ENCODE assay signal across 27 mouse cellular contexts in genomic region chr3:81963768-81964167, GRCm38 (mm10). TPM values are rescaled to one million over a fixed set of nuclear protein-coding genes. Genes with fewer than 3 reads are reported as not detected.
DNase-seq lines count a peak whose midpoint lies in the region; ATAC-seq and TF ChIP-seq lines count a peak whose summit lies in the region.
"Had no signal": no experiment of that assay in that cellular context is flagged by ENCODE, and none has a peak within 500 bp of the region (broad histone marks: within the 10 kb centered on the region; RNA-seq: fewer than 3 reads in every experiment).

No protein-coding gene starts in this region.

- DNase-seq in liver, adult 2 months (ENCODE audit: extremely low read depth, low read depth, low spot score), result peak; percentile 41
- DNase-seq in liver, embryonic 11.5 days (ENCODE audit: low spot score), result no peak
- DNase-seq in cerebellum, adult 9-10 months, result peak; percentile 44
- DNase-seq in thymus, postnatal 25 days, result no peak
- DNase-seq in right cerebral cortex, postnatal 4 days, result no peak
- DNase-seq in thymus, postnatal 36 days, result no peak
- DNase-seq: adrenal gland, postnatal 36 days; embryo, embryonic 11 days; heart, adult 18-20 months; left cerebral cortex, postnatal 4 days; liver; lung, adult 18-20 months; right cerebral cortex, adult 18-20 months had no signal

- H3K27me3 ChIP-seq in liver, adult 2 months (ENCODE audit: control insufficient read depth, insufficient read depth, low read length), result no peaks in the 10 kb centered on the region
- H3K27me3 ChIP-seq in liver, embryonic 11.5 days (replicated peaks; ENCODE audit: control insufficient read depth, insufficient read depth, low read length), result no peaks in the 10 kb centered on the region
- H3K27me3 ChIP-seq: heart, embryonic 13.5 days; intestine, embryonic 15.5 days had no signal

- no peak overlapping the region for H3K9ac ChIP-seq in liver, adult 2 months (ENCODE audit: low read depth, low read length)
- no peak overlapping the region for H3K9ac ChIP-seq in liver, embryonic 11.5 days (ENCODE audit: low read depth, low read length)
- H3K9ac ChIP-seq: heart, embryonic 13.5 days; hindbrain, embryonic 14.5 days; intestine, embryonic 15.5 days had no signal

- peaks cover 8% of the 10 kb centered on the region; the same call in 1 of the 2 replicates for H3K4me1 ChIP-seq in liver, adult 2 months (ENCODE audit: control insufficient read depth, insufficient read depth, low read length)
- H3K4me1 ChIP-seq in liver, embryonic 11.5 days (replicated peaks; ENCODE audit: control insufficient read depth, insufficient read depth, low read length), result no peaks in the 10 kb centered on the region
- H3K4me1 ChIP-seq: heart, embryonic 13.5 days; intestine, embryonic 15.5 days had no signal

- no peak for TF ChIP-seq CTCF in liver, adult 2 months (IDR thresholded peaks at IDR 0.05; ENCODE audit: low read depth, low read length)

- H3K9me3 ChIP-seq in liver, embryonic 11.5 days (ENCODE audit: control insufficient read depth, low read length), result no peaks in the 10 kb centered on the region
- H3K9me3 ChIP-seq: heart, embryonic 13.5 days; intestine, embryonic 15.5 days had no signal

- ATAC-seq in liver, embryonic 11.5 days (replicated peaks; ENCODE audit: low FRiP score), result no peak
- peak; percentile 77 to 85 for ATAC-seq in hematopoietic stem cell, adult 5-6 weeks (replicated peaks in 1 of 2; ENCODE audit: insufficient read depth in 1 of 2, low FRiP score in 2 of 2, low TSS enrichment in 1 of 2, low read depth in 1 of 2, poor library complexity in 2 of 2, severe bottlenecking in 2 of 2)
- ATAC-seq: forebrain, embryonic 16.5 days; intestine, embryonic 15.5 days had no signal

- H3K4me2 ChIP-seq in liver, embryonic 11.5 days, result no peak overlapping the region
- H3K4me2 ChIP-seq: heart, embryonic 13.5 days; hindbrain, embryonic 14.5 days; intestine, embryonic 15.5 days; midbrain, embryonic 11.5 days had no signal

- no peaks in the 10 kb centered on the region for H3K79me2 ChIP-seq in liver, adult 2 months (ENCODE audit: control insufficient read depth, insufficient read depth, low read length)

- TF ChIP-seq POLR2A in liver, adult 2 months (IDR thresholded peaks at IDR 0.05; ENCODE audit: extremely low read depth, insufficient read depth, low read length), result no peak

- peaks cover 71% of the 10 kb centered on the region for H3K36me3 ChIP-seq in liver, adult 2 months (ENCODE audit: control insufficient read depth, insufficient read depth, low read length)
- no peaks in the 10 kb centered on the region for H3K36me3 ChIP-seq in liver, embryonic 11.5 days (ENCODE audit: control insufficient read depth, insufficient read depth, low read length)
- H3K36me3 ChIP-seq: heart, embryonic 13.5 days; intestine, embryonic 15.5 days had no signal

- no peak overlapping the region for H3K27ac ChIP-seq in liver, adult 2 months (replicated peaks; ENCODE audit: insufficient read depth, low read depth, low read length)
- H3K27ac ChIP-seq in liver, embryonic 11.5 days (ENCODE audit: low read depth, low read length), result no peak overlapping the region
- H3K27ac ChIP-seq: heart, embryonic 13.5 days; hindbrain, embryonic 14.5 days; intestine, embryonic 15.5 days; kidney, postnatal 0 days; macrophage had no signal

- H3K4me3 ChIP-seq in liver, adult 2 months (ENCODE audit: insufficient read depth, low read depth, low read length), result no peak overlapping the region
- no peak overlapping the region for H3K4me3 ChIP-seq in liver, embryonic 11.5 days (ENCODE audit: low read depth, low read length)
- H3K4me3 ChIP-seq: heart, embryonic 13.5 days; intestine, embryonic 15.5 days had no signal

- 74% methylated on average over 5 of the region's 5 CpGs for WGBS in liver, adult 2 months
- WGBS in liver, embryonic 11.5 days, result 61% methylated on average over 5 of the region's 5 CpGs

RNA-seq across cellular contexts. Expression of gene Tdo2, which starts 12.2 kb away (rescaled TPM):
- total RNA-seq in liver, adult 2 months (2014; rRNA removed), result 2,393 and 2,551 TPM in 2 replicates
- 931 and 1,118 TPM in 2 replicates for polyA plus RNA-seq in liver, adult 2 months (2012; rRNA removed)
- 0.38 and 0.71 TPM in 2 replicates for polyA plus RNA-seq in liver, embryonic 11.5 days (2014; fragmentation: Nextera tagmentation; extraction: Ambion mirVana)
- not detected in 2 replicates for total RNA-seq in hematopoietic stem cell, adult 5-6 weeks (2017)
- total RNA-seq: heart, adult 18-20 months; heart, postnatal 25 days had no signal
- polyA plus RNA-seq: C2C12; embryonic facial prominence, embryonic 14.5 days; hindbrain, embryonic 14.5 days; macrophage; midbrain, embryonic 11.5 days; neural tube, embryonic 11.5 days; small intestine, adult 2 months had no signal

RNA-seq across cellular contexts. Expression of gene Asic5, which starts 18.3 kb away (rescaled TPM):
- total RNA-seq in liver, adult 2 months (2014; rRNA removed), result 7.5 and 8.7 TPM in 2 replicates
- 1.1 and 1.7 TPM in 2 replicates for polyA plus RNA-seq in liver, adult 2 months (2012; rRNA removed)
- not detected in 2 replicates for polyA plus RNA-seq in liver, embryonic 11.5 days (2014; fragmentation: Nextera tagmentation; extraction: Ambion mirVana)
- not detected in 2 replicates for total RNA-seq in hematopoietic stem cell, adult 5-6 weeks (2017)
- total RNA-seq: adrenal gland, postnatal 36 days; gastrocnemius, adult 8-10 months; heart, adult 18-20 months; heart, postnatal 25 days; left cerebral cortex, postnatal 4 days had no signal
- polyA plus RNA-seq: C2C12; embryonic facial prominence, embryonic 14.5 days; forebrain, embryonic 16.5 days; heart, embryonic 13.5 days; hindbrain, embryonic 14.5 days; macrophage; midbrain, embryonic 11.5 days; neural tube, embryonic 11.5 days had no signal

RNA-seq across cellular contexts. Expression of gene Ctso, which starts 31.4 kb away (rescaled TPM):
- total RNA-seq in liver, adult 2 months (2014; rRNA removed), result 43.8 and 54.7 TPM in 2 replicates
- polyA plus RNA-seq in liver, adult 2 months (2012; rRNA removed), result 14.3 and 15.3 TPM in 2 replicates
- polyA plus RNA-seq in liver, embryonic 11.5 days (2014; fragmentation: Nextera tagmentation; extraction: Ambion mirVana), result 6.5 and 8.1 TPM in 2 replicates
- 24.4 and 24.5 TPM in 2 replicates for total RNA-seq in hematopoietic stem cell, adult 5-6 weeks (2017)

Comparison
In these comparisons a context has a peak if more than half of its experiments do, and no peak if none do; other contexts are left out.
1. DNase-seq: peak in liver, adult 2 months (single experiment) and cerebellum, adult 9-10 months (single experiment); none in liver, embryonic 11.5 days (single experiment), thymus, postnatal 25 days (single experiment), right cerebral cortex, postnatal 4 days (single experiment) and thymus, postnatal 36 days (0 of 2).
2. RNA of gene Tdo2, which starts 12.2 kb away (total RNA-seq): 2,393 to 2,551 TPM in liver, adult 2 months; not detected in hematopoietic stem cell, adult 5-6 weeks; every median in the first group is over 1,000 times any median in the second.